Mouse (Mus musculus) heart, postnatal 25 days (tissue): ENCODE data around the gene Nme3. TPM values are rescaled to one million over a fixed set of nuclear protein-coding genes. Genes with fewer than 3 reads are reported as not detected.
"Not testable (repeated sequence)": the region's sequence is repeated elsewhere in the genome, so short reads cannot be mapped to it uniquely, and the experiment has no call there.

Experiments used
- DNase-seq: peaks from one replicate; pipeline ENCODE4 v3.0.0; 2022; ENCODE audit warnings: low spot score
- intact Hi-C: fragments of 180-260 bp; cut with DNase I; formaldehyde crosslinking; loops from one replicate; pipeline ENCODE4 v1.15.1; 2025
- total RNA-seq, 2 experiments: library from RNA; stranded (reverse); gene quantifications; 2 replicates each; pipeline ENCODE4 v1.2.3; 2021

Gene Nme3
- total RNA-seq, 2 experiments from 2014 or later: 33.9 to 35.6 TPM

DNA sequence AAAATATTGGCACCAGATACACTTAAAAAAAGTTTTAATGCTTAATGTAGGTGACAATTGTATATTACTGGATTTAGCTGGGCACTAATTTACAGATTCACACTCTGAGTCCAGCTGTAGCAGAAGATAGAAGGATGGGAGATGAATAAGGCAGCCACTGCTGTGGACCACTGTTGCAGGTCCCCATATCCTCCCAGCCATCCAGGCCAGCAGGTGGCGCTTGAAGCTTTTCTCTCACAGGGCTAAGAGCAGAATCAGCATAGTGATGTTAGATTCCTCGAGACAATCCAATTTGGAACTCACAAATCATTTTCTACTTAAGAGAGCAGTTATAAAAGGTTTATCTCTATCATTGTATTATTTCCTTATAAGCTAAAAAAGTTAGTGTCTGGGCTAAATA is 46.2 kb downstream of the Nme3 start:
- intact Hi-C loops: loop anchor here (5.0 to 10.0 kb wide), 2 partner anchors 345 to 422 kb away; partner anchors contain the start of genes Tpsb2 and Tpsg1
- DNase-seq: peak; percentile 11

DNA sequence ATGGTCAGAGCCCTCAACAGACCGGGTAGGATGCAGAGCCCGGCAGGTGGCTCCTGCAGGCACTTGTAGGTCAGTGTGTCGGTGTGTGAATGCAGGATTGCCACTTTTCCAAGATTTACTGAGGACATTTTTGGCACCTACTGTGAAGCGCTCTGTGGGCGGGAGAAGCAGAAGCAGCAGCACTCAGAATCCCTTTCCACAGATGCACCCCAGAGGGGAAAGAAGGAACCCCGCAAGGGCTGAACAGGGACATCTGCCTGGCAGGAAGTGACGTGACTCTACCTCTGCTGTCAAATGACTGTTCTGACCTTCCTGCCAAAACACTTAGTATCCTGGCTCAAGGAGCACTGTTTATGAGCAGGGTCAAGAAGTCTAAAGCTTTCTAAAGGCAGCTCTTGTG is 46.7 kb downstream of the Nme3 start:
- intact Hi-C loops: loop anchor here (5.0 to 10.0 kb wide), 2 partner anchors 344 to 422 kb away; partner anchors contain the start of genes Tpsb2 and Tpsg1
- no peak for DNase-seq

GRCm38 (mm10) chr17:24943589-24943988 is 47.3 kb downstream of the Nme3 start:
- intact Hi-C loops: loop anchor here (5.0 to 10.0 kb wide), 2 partner anchors 344 to 421 kb away; partner anchors contain the start of genes Tpsb2 and Tpsg1

More at GRCm38 (mm10) chr17:24943589-24943988, 47.3 kb downstream of the Nme3 start:
- DNase-seq: not testable (repeated sequence)

Other genes with a start within 250 kb of the Nme3 start
- gene Slc9a3r2, start 246.2 kb upstream of the Nme3 start, total RNA-seq: 100 to 1,000 TPM in 1 of 2 experiments, 10 to 100 TPM in 1; 96.0 to 135 TPM
- gene Npw, start 238.0 kb upstream of the Nme3 start, total RNA-seq: not detected
- 10 to 100 TPM; 17.5 to 17.9 TPM for gene Zfp598, start 226.8 kb upstream of the Nme3 start, total RNA-seq
- not detected for gene Syngr3, start 206.5 kb upstream of the Nme3 start, total RNA-seq
- gene Gfer, start 200.3 kb upstream of the Nme3 start, total RNA-seq: 10 to 100 TPM; 21.9 to 22.1 TPM
- under 1 TPM; 0.50 to 0.55 TPM for gene Noxo1, start 200.3 kb upstream of the Nme3 start, total RNA-seq
- gene Tbl3, start 188.8 kb upstream of the Nme3 start, total RNA-seq: 10 to 100 TPM; 16.0 to 16.9 TPM
- not detected for gene Rnf151, start 178.4 kb upstream of the Nme3 start, total RNA-seq
- gene Rps2, start 178.4 kb upstream of the Nme3 start, total RNA-seq: 100 to 1,000 TPM; 745 to 758 TPM
- 1,000 to 10,000 TPM; 1,080 to 1,118 TPM for gene Ndufb10, start 172.0 kb upstream of the Nme3 start, total RNA-seq
- 100 to 1,000 TPM; 375 to 390 TPM for gene Rpl3l, start 168.7 kb upstream of the Nme3 start, total RNA-seq
- 100 to 1,000 TPM; 191 to 194 TPM for gene Msrb1, start 159.9 kb upstream of the Nme3 start, total RNA-seq
- not detected for gene Hs3st6, start 143.5 kb upstream of the Nme3 start, total RNA-seq
- not detected for gene Meiob, start 92.2 kb upstream of the Nme3 start, total RNA-seq
- 100 to 1,000 TPM in 1 of 2 experiments, 10 to 100 TPM in 1; 97.1 to 108 TPM for gene Hagh, start 56.4 kb upstream of the Nme3 start, total RNA-seq
- 10 to 100 TPM; 88.1 to 88.6 TPM for gene Fahd1, start 46.1 kb upstream of the Nme3 start, total RNA-seq
- gene Igfals, start 30.5 kb upstream of the Nme3 start, total RNA-seq: 1 to 10 TPM; 6.9 TPM
- gene Nubp2, start 10.2 kb upstream of the Nme3 start, total RNA-seq: 10 to 100 TPM; 18.2 to 19.4 TPM
- 10 to 100 TPM; 33.4 to 36.3 TPM for gene Spsb3, start 9.9 kb upstream of the Nme3 start, total RNA-seq
- 10 to 100 TPM; 17.8 to 19.9 TPM for gene Eme2, start 1.4 kb upstream of the Nme3 start, total RNA-seq
- 100 to 1,000 TPM; 110 to 111 TPM for gene Mrps34, start 1.4 kb upstream of the Nme3 start, total RNA-seq
- 10 to 100 TPM; 65.1 to 70.2 TPM for gene Mapk8ip3, start 40.5 kb downstream of the Nme3 start, total RNA-seq
- 1 to 10 TPM; 8.4 to 8.6 TPM for gene Jpt2, start 64.2 kb downstream of the Nme3 start, total RNA-seq
- gene Cramp1l, start 119.3 kb downstream of the Nme3 start, total RNA-seq: 10 to 100 TPM; 10.8 to 13.3 TPM
- gene Ift140, start 119.6 kb downstream of the Nme3 start, total RNA-seq: 1 to 10 TPM; 4.9 to 6.6 TPM
- 10 to 100 TPM; 34.5 to 41.7 TPM for gene Tmem204, start 187.1 kb downstream of the Nme3 start, total RNA-seq
- gene Telo2, start 219.5 kb downstream of the Nme3 start, total RNA-seq: 10 to 100 TPM; 10.8 to 12.2 TPM
- 1 to 10 TPM; 3.7 to 6.7 TPM for gene Ptx4, start 224.3 kb downstream of the Nme3 start, total RNA-seq
- 10 to 100 TPM; 25.5 to 27.5 TPM for gene Clcn7, start 236.9 kb downstream of the Nme3 start, total RNA-seq